Mouse (Mus musculus) hindbrain, embryonic 15.5 days (tissue): Measurements from ENCODE around the gene Pla2g4a. TPM values are rescaled to one million over a fixed set of nuclear protein-coding genes. Genes with fewer than 3 reads are reported as not detected.

Experiments used
- ATAC-seq: fragments of 200-750 bp; cut with Nextera tagmentation; 2 replicates; pipeline ENCODE4 v1.8.0; 2017; ENCODE audit warnings: low read depth, moderate number of reproducible peaks, moderate TSS enrichment; ENCODE audit not compliant: low FRiP score
- H3K27ac ChIP-seq: fragments of 300-500 bp; sonication (generic); replicated peaks from 2 replicates; pipeline ENCODE4 v1.5.1; 2015; ENCODE audit warnings: mild to moderate bottlenecking, inconsistent platforms
- H3K27me3 ChIP-seq: fragments of 300-500 bp; sonication (generic); 2 replicates; pipeline ENCODE4 v1.6.1; 2015; ENCODE audit warnings: control low read depth, inconsistent platforms
- H3K36me3 ChIP-seq: fragments of 300-500 bp; sonication (generic); 2 replicates; pipeline ENCODE4 v1.6.1; 2015; ENCODE audit warnings: control low read depth, inconsistent platforms
- H3K4me1 ChIP-seq: fragments of 300-500 bp; sonication (generic); replicated peaks from 2 replicates; pipeline ENCODE4 v1.6.1; 2015; ENCODE audit warnings: control low read depth, inconsistent platforms
- H3K4me2 ChIP-seq: fragments of 300-500 bp; sonication (generic); 2 replicates; pipeline ENCODE4 v1.6.1; 2015; ENCODE audit warnings: moderate library complexity, mild to moderate bottlenecking, inconsistent platforms
- H3K4me3 ChIP-seq: fragments of 300-500 bp; sonication (generic); 2 replicates; pipeline ENCODE4 v1.5.1; 2015; ENCODE audit warnings: mild to moderate bottlenecking, inconsistent platforms
- H3K9ac ChIP-seq: fragments of 300-500 bp; sonication (generic); 2 replicates; pipeline ENCODE4 v1.6.1; 2015; ENCODE audit warnings: inconsistent platforms
- H3K9me3 ChIP-seq: fragments of 300-500 bp; sonication (generic); 2 replicates; pipeline ENCODE4 v1.6.1; 2016; ENCODE audit warnings: control low read depth, inconsistent platforms
- WGBS: fragments of 180-500 bp; shearing (Covaris S2); methylation state at CpG from one replicate; pipeline ENCODE4 v1.1.7; 2015; 5-methylcytosine and 5-hydroxymethylcytosine counted together
- polyA plus RNA-seq: library from polyadenylated mRNA; unstranded; fragments of >200 nt; fragmentation: Nextera tagmentation; extraction: Ambion mirVana; gene quantifications from 2 replicates; pipeline ENCODE4 v1.2.1, GENCODE M21; 2015

Pla2g4a gene
- polyA plus RNA-seq: 1.8 and 2.3 TPM in 2 replicates

GRCm38 (mm10) chr1:149960734-149961424 is at the start of gene Pla2g4a:
Gene Pla2g4a (minus strand): TSS chr1:149961290.
- Histone ChIP-seq H3K4me2 (peak within 1 kb of the TSS; percentile 59), H3K27me3 (no peaks in the 10 kb centered on the region), H3K9ac (no peak within 1 kb of the TSS), H3K9me3 (no peaks in the 10 kb centered on the region), H3K4me3 (peak within 1 kb of the TSS; percentile 34), H3K27ac (no peak within 1 kb of the TSS), H3K4me1 (peaks cover 5% of the 10 kb centered on the region; the same call in 1 of the 2 replicates), H3K36me3 (no peaks in the 10 kb centered on the region)
- ATAC-seq: no peak
- 25% methylated on average over 15 of the region's 15 CpGs for WGBS

- H3K36me3 ChIP-seq: no peaks in the 10 kb centered on the region
- H3K9ac ChIP-seq: no peak overlapping the region
- H3K27me3 ChIP-seq: no peaks in the 10 kb centered on the region
- no peak overlapping the region for H3K4me3 ChIP-seq
- no peaks in the 10 kb centered on the region for H3K4me1 ChIP-seq
- WGBS: 56% methylated on average over 4 of the region's 4 CpGs
- H3K4me2 ChIP-seq: no peak overlapping the region
- H3K9me3 ChIP-seq: no peaks in the 10 kb centered on the region
- peak; percentile 30; the same call in 1 of the 2 replicates for ATAC-seq
- no peak overlapping the region for H3K27ac ChIP-seq
Observed at GRCm38 (mm10) chr1:150010629-150010979, 49.5 kb upstream of the Pla2g4a start.

DNA sequence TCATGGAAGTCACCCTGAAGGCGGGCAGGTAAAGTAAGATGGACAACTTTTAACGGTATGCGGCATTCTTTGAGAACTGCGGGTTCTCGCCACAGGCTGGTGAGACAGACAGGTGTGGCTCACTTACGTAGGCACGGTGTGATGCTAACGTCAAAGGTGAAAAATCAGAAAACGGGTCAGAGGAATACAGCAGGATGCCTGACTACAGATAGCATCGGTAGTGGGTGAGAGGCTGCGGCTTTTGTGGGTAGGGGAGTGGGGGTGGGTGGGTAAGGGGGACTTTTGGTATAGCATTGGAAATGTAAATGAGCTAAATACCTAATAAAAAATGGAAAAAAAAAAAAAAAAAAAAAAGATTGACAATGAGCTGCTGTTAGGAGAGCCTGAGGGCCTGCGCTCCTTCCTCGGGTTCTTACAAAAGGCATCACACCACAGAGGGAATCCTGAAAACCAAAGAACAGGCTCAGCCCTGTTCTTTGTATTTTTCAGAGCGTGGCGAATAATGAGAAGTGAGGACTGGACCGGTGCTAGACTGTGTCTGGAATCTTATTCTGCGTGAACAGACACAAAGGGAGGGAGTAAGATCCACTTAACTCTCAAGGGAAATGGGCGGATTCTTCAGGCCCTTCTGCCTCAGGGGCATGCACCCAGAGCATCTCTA is 49.0 kb upstream of the Pla2g4a start:
- Histone ChIP-seq H3K4me3 (no peak overlapping the region), H3K9me3 (no peaks in the 10 kb centered on the region), H3K4me2 (no peak overlapping the region), H3K27ac (no peak overlapping the region), H3K27me3 (no peaks in the 10 kb centered on the region), H3K4me1 (no peaks in the 10 kb centered on the region), H3K9ac (no peak overlapping the region), H3K36me3 (no peaks in the 10 kb centered on the region)
- 72% methylated on average over 18 of the region's 18 CpGs for WGBS
- ATAC-seq: peak; percentile 38; the same call in 1 of the 2 replicates

DNA sequence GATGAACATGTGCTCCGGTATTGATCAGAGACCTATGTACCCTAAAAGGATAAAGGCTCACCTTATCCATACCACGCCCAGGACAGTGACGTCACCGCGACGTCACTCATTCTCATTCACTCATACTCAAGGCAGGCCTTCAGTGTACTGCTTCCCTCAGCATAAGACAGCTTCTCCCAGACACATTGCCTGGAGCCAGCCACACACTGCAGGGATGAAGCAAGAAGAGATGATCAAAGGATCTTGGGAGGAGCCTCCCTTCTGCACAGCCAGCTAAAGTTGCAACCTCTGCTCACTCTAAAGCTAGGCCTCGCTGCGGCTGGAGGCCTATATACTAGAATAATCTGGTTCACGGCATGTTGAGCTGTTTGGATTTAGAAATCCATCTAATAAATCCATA is 48.0 kb upstream of the Pla2g4a start:
- no peaks in the 10 kb centered on the region for H3K9me3 ChIP-seq
- H3K36me3 ChIP-seq: no peaks in the 10 kb centered on the region
- no peaks in the 10 kb centered on the region for H3K4me1 ChIP-seq
- H3K4me2 ChIP-seq: no peak overlapping the region
- no peak for ATAC-seq
- no peak overlapping the region for H3K27ac ChIP-seq
- no peaks in the 10 kb centered on the region for H3K27me3 ChIP-seq
- no peak overlapping the region for H3K9ac ChIP-seq
- WGBS: 96% methylated on average over 9 of the region's 9 CpGs
- H3K4me3 ChIP-seq: no peak overlapping the region

DNA sequence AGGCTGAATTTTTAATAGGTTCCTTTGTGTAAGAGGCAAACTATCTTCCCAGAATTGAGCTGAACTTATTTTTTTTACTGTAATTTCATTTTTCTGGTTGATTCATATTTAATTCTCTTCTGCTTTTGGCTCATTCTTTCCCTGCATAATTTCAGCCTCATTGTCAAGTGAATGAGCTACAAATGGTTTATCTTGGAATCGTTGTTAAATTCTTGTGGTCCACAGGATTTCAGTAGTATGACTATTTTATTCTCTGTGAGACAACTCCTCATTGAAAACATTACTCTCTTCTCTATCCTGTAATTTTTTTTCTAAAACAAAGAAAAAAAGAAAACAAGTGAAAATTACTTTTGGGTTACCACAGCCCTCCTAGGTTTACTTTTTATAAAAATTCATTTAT is 14.5 kb upstream of the Pla2g4a start:
- Histone ChIP-seq H3K9ac (no peak overlapping the region), H3K4me2 (no peak overlapping the region), H3K27ac (no peak overlapping the region), H3K4me3 (no peak overlapping the region), H3K9me3 (no peaks in the 10 kb centered on the region), H3K36me3 (no peaks in the 10 kb centered on the region), H3K27me3 (no peaks in the 10 kb centered on the region), H3K4me1 (no peaks in the 10 kb centered on the region)
- no peak for ATAC-seq
- WGBS: 82% methylated on average over 1 of the region's 1 CpGs

DNA sequence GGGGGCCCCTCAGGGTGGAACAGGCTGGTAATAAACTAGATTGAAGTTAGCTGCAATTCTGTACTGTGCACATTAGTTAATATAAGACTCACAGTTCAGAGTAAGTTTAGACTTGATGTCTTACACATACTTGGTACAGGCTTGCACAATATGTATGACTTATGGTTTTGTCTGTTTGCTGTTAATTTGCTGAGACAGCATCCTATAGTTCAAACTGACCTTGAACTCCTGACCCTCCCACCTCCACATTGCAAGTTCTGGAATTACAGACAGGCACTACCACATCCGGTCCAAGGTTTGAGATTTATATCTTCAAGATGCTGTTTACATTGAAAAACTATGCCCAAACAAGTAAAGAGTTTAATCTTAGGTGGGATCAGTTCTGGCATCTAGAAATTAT is 4.7 kb upstream of the Pla2g4a start:
- 88% methylated on average over 1 of the region's 1 CpGs for WGBS
- Histone ChIP-seq H3K4me3 (no peak overlapping the region), H3K9ac (no peak overlapping the region), H3K27me3 (no peaks in the 10 kb centered on the region), H3K4me2 (no peak overlapping the region), H3K4me1 (peaks cover 2% of the 10 kb centered on the region; the same call in 1 of the 2 replicates), H3K36me3 (no peaks in the 10 kb centered on the region), H3K9me3 (no peaks in the 10 kb centered on the region), H3K27ac (no peak overlapping the region)
- no peak for ATAC-seq

DNA sequence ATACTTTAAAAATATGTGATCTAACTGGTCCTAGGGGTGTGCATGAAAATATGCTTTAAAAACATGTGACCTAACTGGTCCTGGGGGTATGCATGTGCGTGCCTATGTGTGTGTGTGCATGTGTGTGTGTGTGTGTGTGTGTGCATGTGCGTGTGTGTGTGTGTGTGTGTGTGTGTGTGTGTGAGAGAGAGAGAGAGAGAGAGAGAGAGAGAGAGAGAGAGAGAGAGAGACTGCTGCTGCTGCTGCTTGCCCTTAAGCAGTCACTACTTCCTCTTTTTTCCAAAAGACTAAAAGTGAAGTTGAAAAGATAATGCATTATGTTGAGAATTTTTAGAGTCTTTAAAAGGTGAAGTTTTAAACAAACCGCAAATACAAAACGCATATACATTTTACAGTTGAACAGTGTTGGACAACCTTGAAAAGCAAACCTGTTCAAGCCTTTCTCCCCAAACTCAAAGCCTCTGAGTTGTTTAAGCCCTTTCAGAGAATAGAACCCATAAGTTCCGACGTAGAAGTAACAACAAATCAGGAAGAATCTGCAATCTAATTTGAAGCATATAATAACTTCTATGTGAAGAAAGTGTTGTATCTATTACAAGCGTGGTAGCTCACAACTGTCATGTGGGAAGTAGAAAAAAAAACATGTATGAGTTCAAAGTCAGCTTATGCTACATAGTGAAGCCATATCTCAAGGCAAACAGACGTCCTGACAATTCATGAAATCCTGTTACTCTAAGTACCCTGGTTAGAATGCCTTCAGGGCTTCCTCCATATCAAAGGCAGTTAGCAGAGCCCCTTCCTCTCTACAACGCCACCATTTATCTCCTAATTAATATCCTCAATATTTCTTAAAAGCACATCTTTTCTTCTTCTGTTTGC is 574 bp upstream of the Pla2g4a start:
- H3K27me3 ChIP-seq: no peaks in the 10 kb centered on the region
- H3K4me2 ChIP-seq: peak overlapping the region; percentile 59
- no peak for ATAC-seq
- H3K4me3 ChIP-seq: peak overlapping the region; percentile 34
- H3K27ac ChIP-seq: no peak overlapping the region
- no peak overlapping the region for H3K9ac ChIP-seq
- H3K9me3 ChIP-seq: no peaks in the 10 kb centered on the region
- H3K36me3 ChIP-seq: no peaks in the 10 kb centered on the region
- H3K4me1 ChIP-seq: peaks cover 5% of the 10 kb centered on the region; the same call in 1 of the 2 replicates
- 82% methylated on average over 9 of the region's 9 CpGs for WGBS

- ATAC-seq: no peak
- no peaks in the 10 kb centered on the region for H3K36me3 ChIP-seq
- H3K4me3 ChIP-seq: no peak overlapping the region
- no peaks in the 10 kb centered on the region for H3K9me3 ChIP-seq
- H3K27me3 ChIP-seq: no peaks in the 10 kb centered on the region
- peak overlapping the region; percentile 59; the same call in 1 of the 2 replicates for H3K4me2 ChIP-seq
- peaks cover 5% of the 10 kb centered on the region; the same call in 1 of the 2 replicates for H3K4me1 ChIP-seq
- no peak overlapping the region for H3K9ac ChIP-seq
- H3K27ac ChIP-seq: no peak overlapping the region
- over 99% methylated on average over 4 of the region's 4 CpGs for WGBS
Observed at GRCm38 (mm10) chr1:149960251-149960650, 839 bp downstream of the Pla2g4a start.

DNA sequence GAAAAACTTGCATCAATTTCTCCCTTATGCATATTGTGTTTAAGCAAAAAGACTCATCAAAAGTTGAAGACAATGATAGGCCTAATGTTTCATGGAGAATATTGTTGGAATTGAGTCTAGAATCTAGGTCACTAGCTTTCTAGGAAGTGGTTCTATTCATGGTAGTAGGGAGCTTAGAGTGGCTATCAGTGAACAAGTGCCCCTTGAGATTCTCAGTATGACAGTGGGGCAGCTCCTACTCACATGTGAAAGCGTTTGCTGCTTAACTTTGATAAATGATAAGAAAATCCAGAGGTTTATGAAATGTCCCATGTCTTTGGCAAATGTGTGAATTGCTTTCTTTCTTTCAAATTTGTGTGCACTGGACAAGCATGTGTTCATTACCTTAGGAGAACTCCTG is 2.0 kb downstream of the Pla2g4a start:
- whole genome bisulfite sequencing: 78% methylated on average over 1 of the region's 1 CpGs
- H3K36me3 ChIP-seq: no peaks in the 10 kb centered on the region

GRCm38 (mm10) chr1:149955482-149955881 is 5.6 kb downstream of the Pla2g4a start:
- Histone ChIP-seq H3K27me3 (no peaks in the 10 kb centered on the region), H3K4me2 (no peak overlapping the region), H3K36me3 (no peaks in the 10 kb centered on the region), H3K9ac (no peak overlapping the region), H3K9me3 (no peaks in the 10 kb centered on the region), H3K4me1 (no peaks in the 10 kb centered on the region), H3K27ac (no peak overlapping the region), H3K4me3 (no peak overlapping the region)
- 75% methylated on average over 4 of the region's 4 CpGs for WGBS
- ATAC-seq: no peak

More for the DNA sequence above, 2.0 kb downstream of the Pla2g4a start:
- Histone ChIP-seq H3K27ac (no peak overlapping the region), H3K4me1 (peaks cover 5% of the 10 kb centered on the region; the same call in 1 of the 2 replicates), H3K4me2 (no peak overlapping the region), H3K27me3 (no peaks in the 10 kb centered on the region), H3K9ac (no peak overlapping the region), H3K4me3 (no peak overlapping the region), H3K9me3 (no peaks in the 10 kb centered on the region)
- no peak for ATAC-seq

DNA sequence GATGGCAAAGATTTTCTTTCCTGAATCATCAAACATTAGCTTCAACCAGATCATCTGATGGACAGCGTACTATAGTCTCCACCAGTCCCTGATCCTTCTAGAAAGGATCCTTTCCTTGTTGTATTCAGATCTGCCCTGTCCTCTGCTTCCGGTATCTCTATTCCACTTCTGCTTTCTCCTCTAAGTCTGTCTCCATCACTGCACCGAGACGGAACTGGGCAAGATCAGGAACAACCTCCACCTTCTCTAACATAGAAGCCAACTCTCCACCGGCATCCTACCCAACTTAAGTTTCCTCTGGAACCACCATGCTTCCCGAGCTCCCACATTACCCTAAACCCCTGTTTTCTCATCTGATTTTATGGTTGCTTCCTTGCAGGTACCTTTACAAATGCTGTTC is 7.1 kb downstream of the Pla2g4a start:
- WGBS: 92% methylated on average over 6 of the region's 6 CpGs
- H3K27me3 ChIP-seq: no peaks in the 10 kb centered on the region
- no peak for ATAC-seq
- no peak overlapping the region for H3K9ac ChIP-seq
- no peaks in the 10 kb centered on the region for H3K36me3 ChIP-seq
- H3K27ac ChIP-seq: no peak overlapping the region
- H3K4me3 ChIP-seq: no peak overlapping the region
- H3K4me2 ChIP-seq: no peak overlapping the region
- H3K9me3 ChIP-seq: no peaks in the 10 kb centered on the region
- no peaks in the 10 kb centered on the region for H3K4me1 ChIP-seq

GRCm38 (mm10) chr1:149952050-149952449 is 9.0 kb downstream of the Pla2g4a start:
- no peak overlapping the region for H3K4me2 ChIP-seq
- H3K9me3 ChIP-seq: no peaks in the 10 kb centered on the region
- ATAC-seq: no peak
- no peak overlapping the region for H3K27ac ChIP-seq
- no peaks in the 10 kb centered on the region for H3K36me3 ChIP-seq
- no peak overlapping the region for H3K4me3 ChIP-seq
- no peaks in the 10 kb centered on the region for H3K27me3 ChIP-seq
- H3K9ac ChIP-seq: no peak overlapping the region
- no peaks in the 10 kb centered on the region for H3K4me1 ChIP-seq
